Mouse (Mus musculus): ENCODE data around the gene Snx9.

The Snx9 gene

GRCm38 (mm10) chr17:5885474-5885873, 44.3 kb downstream of the Snx9 start:
- DNase-seq (ENCODE audit: low read depth): peak; percentile 68

GRCm38 (mm10) chr17:5886181-5886810, 45.2 kb downstream of the Snx9 start:
- peak; percentile 21 for DNase-seq (ENCODE audit: low read depth)

GRCm38 (mm10) chr17:5886943-5887800, 46.0 kb downstream of the Snx9 start:
- peak; percentile 80 for DNase-seq (ENCODE audit: low read depth)

GRCm38 (mm10) chr17:5890429-5890828, 49.3 kb downstream of the Snx9 start:
- DNase-seq (ENCODE audit: low read depth): peak; percentile 83

GRCm38 (mm10) chr17:5891933-5892683, 51.0 kb downstream of the Snx9 start:
- no peak for DNase-seq (ENCODE audit: low read depth)

GRCm38 (mm10) chr17:5893092-5893491, 52.0 kb downstream of the Snx9 start:
- no peak for DNase-seq (ENCODE audit: low read depth)

- DNase-seq (ENCODE audit: low read depth): no peak
Observed at GRCm38 (mm10) chr17:5893574-5894148, 52.5 kb downstream of the Snx9 start.

GRCm38 (mm10) chr17:5896066-5896465, 54.9 kb downstream of the Snx9 start:
- no peak for DNase-seq (ENCODE audit: low read depth)

- DNase-seq (ENCODE audit: low read depth): no peak
Observed at GRCm38 (mm10) chr17:5896607-5897006, 55.5 kb downstream of the Snx9 start.

GRCm38 (mm10) chr17:5897326-5898200, 56.4 kb downstream of the Snx9 start:
- peak; percentile 26 for DNase-seq (ENCODE audit: low read depth)

GRCm38 (mm10) chr17:5899251-5899650, 58.1 kb downstream of the Snx9 start:
- DNase-seq (ENCODE audit: low read depth): no peak

GRCm38 (mm10) chr17:5901381-5901780, 60.3 kb downstream of the Snx9 start:
- no peak for DNase-seq (ENCODE audit: low read depth)

- DNase-seq (ENCODE audit: low read depth): no peak
Observed at GRCm38 (mm10) chr17:5903630-5904301, 62.6 kb downstream of the Snx9 start.

- no peak for DNase-seq (ENCODE audit: low read depth)
Observed at GRCm38 (mm10) chr17:5909681-5910080, 68.6 kb downstream of the Snx9 start.

GRCm38 (mm10) chr17:5911591-5911990, 70.5 kb downstream of the Snx9 start:
- no peak for DNase-seq (ENCODE audit: low read depth)

- DNase-seq (ENCODE audit: low read depth): no peak
Observed at GRCm38 (mm10) chr17:5912797-5913196, 71.7 kb downstream of the Snx9 start.

GRCm38 (mm10) chr17:5914217-5914616, 73.1 kb downstream of the Snx9 start:
- DNase-seq (ENCODE audit: low read depth): no peak

- DNase-seq (ENCODE audit: low read depth): no peak
Observed at GRCm38 (mm10) chr17:5921954-5922353, 80.8 kb downstream of the Snx9 start.

- no peak for DNase-seq (ENCODE audit: low read depth)
Observed at GRCm38 (mm10) chr17:5923281-5923680, 82.2 kb downstream of the Snx9 start.

GRCm38 (mm10) chr17:5924238-5924637, 83.1 kb downstream of the Snx9 start:
- no peak for DNase-seq (ENCODE audit: low read depth)

- no peak for DNase-seq (ENCODE audit: low read depth)
Observed at GRCm38 (mm10) chr17:5926710-5927109, 85.6 kb downstream of the Snx9 start.
